Comparison of ENCODE assay signal across 8 mouse cellular contexts in the genomic region with DNA sequence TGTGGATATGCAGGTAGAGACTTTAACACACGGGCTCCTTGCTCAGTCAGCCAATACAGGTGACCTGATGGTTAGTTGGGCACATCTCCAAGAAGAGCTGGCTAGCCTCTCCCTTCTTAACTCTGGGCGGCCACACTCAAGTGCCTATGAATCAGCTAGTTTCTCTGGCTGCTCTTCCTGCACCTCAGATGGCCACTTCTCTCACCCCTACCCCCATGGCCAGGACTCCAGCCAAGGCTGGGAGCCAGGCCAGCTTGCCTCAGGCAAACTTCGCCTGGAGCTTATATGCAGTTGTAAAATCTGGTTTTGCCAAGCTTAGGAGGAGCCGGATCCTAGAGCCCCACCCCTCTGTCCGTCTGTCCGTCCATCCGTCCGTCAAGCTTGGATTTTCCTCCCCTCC. TPM values are rescaled to one million over a fixed set of nuclear protein-coding genes. Genes with fewer than 3 reads are reported as not detected.
DNase-seq lines count a peak whose midpoint lies in the region; ATAC-seq and TF ChIP-seq lines count a peak whose summit lies in the region.

No protein-coding gene starts in this region.

- no peak overlapping the region for H3K27ac ChIP-seq in neural tube, embryonic 14.5 days (ENCODE audit: low read depth, low read length)

- H3K79me2 ChIP-seq in C2C12 (ENCODE audit: control insufficient read depth, insufficient read depth), result peaks cover 13% of the 10 kb centered on the region

- no peak overlapping the region for H3K4me3 ChIP-seq in C2C12 (ENCODE audit: insufficient read depth, poor library complexity, severe bottlenecking)
- H3K4me3 ChIP-seq in neural tube, embryonic 14.5 days (ENCODE audit: low read depth, low read length), result peak overlapping the region; percentile 48; the same call in 1 of the 2 replicates

- H3K27me3 ChIP-seq in C2C12 (ENCODE audit: control insufficient read depth, insufficient read depth, insufficient read length), result no peaks in the 10 kb centered on the region
- H3K27me3 ChIP-seq in neural tube, embryonic 14.5 days (ENCODE audit: control insufficient read depth, insufficient read depth, low read length), result peaks cover 37% of the 10 kb centered on the region

- no peak overlapping the region for H3K9ac ChIP-seq in neural tube, embryonic 14.5 days (replicated peaks; ENCODE audit: low read depth, low read length)

- 44% methylated on average over 8 of the region's 8 CpGs for WGBS in neural tube, embryonic 14.5 days

- H3K4me1 ChIP-seq in neural tube, embryonic 14.5 days (ENCODE audit: control insufficient read depth, insufficient read depth, low read length), result peaks cover 15% of the 10 kb centered on the region; the same call in 1 of the 2 replicates

- peak; percentile 48 to 62 for DNase-seq in adrenal gland, adult 18-20 months (ENCODE audit: low spot score in 2 of 2)
- DNase-seq in fibroblast of lung, adult 2 months (ENCODE audit: low read depth), result peak; percentile 98
- peak; percentile 91 for DNase-seq in heart, postnatal 10 days
- peak; percentile 63 to 69 for DNase-seq in kidney, postnatal 4 days
- no peak for DNase-seq in thymus, postnatal 14 days
- DNase-seq in spleen, adult 18-20 months, result no peak

- peak overlapping the region; percentile 96; the same call in 1 of the 2 replicates for H3K4me2 ChIP-seq in neural tube, embryonic 14.5 days (ENCODE audit: low read depth, low read length)

- no peaks in the 10 kb centered on the region for H3K9me3 ChIP-seq in neural tube, embryonic 14.5 days (ENCODE audit: control insufficient read depth, low read length)

- H3K79me3 ChIP-seq in C2C12 (ENCODE audit: low read depth), result peaks cover 3% of the 10 kb centered on the region

- intact Hi-C loops in heart, postnatal 10 days (cut with DNase I), result loop anchor here (2.0 to 5.0 kb wide), 2 partner anchors 132 to 148 kb away; no protein-coding TSS in a partner anchor

- no peak for TF ChIP-seq CTCF in C2C12 (IDR thresholded peaks at IDR 0.05; ENCODE audit: control insufficient read depth, insufficient read depth, insufficient read length)

- peaks cover 17% of the 10 kb centered on the region for H3K36me3 ChIP-seq in C2C12 (ENCODE audit: control insufficient read depth, insufficient read depth)
- H3K36me3 ChIP-seq in neural tube, embryonic 14.5 days (ENCODE audit: control insufficient read depth, insufficient read depth, low read length), result no peaks in the 10 kb centered on the region

- no peak overlapping the region for H3ac ChIP-seq in C2C12 (ENCODE audit: control insufficient read depth, insufficient read length, low read depth)

- ATAC-seq in neural tube, embryonic 14.5 days (ENCODE audit: low read depth), result no peak

TF ChIP-seq in C2C12, 6 proteins besides CTCF, POLR2A, EP300 and RAD21:
- peak; percentile 37 for TF ChIP-seq MAX (IDR thresholded peaks at IDR 0.05)
- TF ChIP-seq MYOD1 (IDR thresholded peaks at IDR 0.05; ENCODE audit: control insufficient read depth, insufficient read length, low read depth), result no peak

RNA-seq across cellular contexts. Expression of a gene that starts 1.7 kb away (rescaled TPM):
- polyA plus RNA-seq in C2C12 (2012; fragmentation: generic; extraction: Trizol), result 56.7 TPM
- total RNA-seq in adrenal gland, adult 18-20 months (2021), result 100 to 1,000 TPM; 106 to 127 TPM
- 100 to 1,000 TPM in 1 of 2 experiments, 10 to 100 TPM in 1; 81.7 to 120 TPM for total RNA-seq in heart, postnatal 10 days (2021)
- polyA plus RNA-seq in neural tube, embryonic 14.5 days (2014; fragmentation: Nextera tagmentation; extraction: Ambion mirVana), result 12.5 and 44.6 TPM in 2 replicates

Comparison
In these comparisons a context has a peak if more than half of its experiments do, and no peak if none do; other contexts are left out.
1. DNase-seq: peak in adrenal gland, adult 18-20 months (2 of 2), fibroblast of lung, adult 2 months (single experiment), heart, postnatal 10 days (2 of 2) and kidney, postnatal 4 days (2 of 2); none in thymus, postnatal 14 days (single experiment) and spleen, adult 18-20 months (0 of 2).